Mouse (Mus musculus) heart, postnatal 10 days (tissue): Measurements from ENCODE around the gene Raet1e. TPM values are rescaled to one million over a fixed set of nuclear protein-coding genes. Genes with fewer than 3 reads are reported as not detected.
"Not testable (repeated sequence)": the region's sequence is repeated elsewhere in the genome, so short reads cannot be mapped to it uniquely, and the experiment has no call there.

Source experiments
- DNase-seq, 2 experiments: peaks; one replicate each; pipeline ENCODE4 v3.0.0; 2021
- intact Hi-C: fragments of 180-260 bp; cut with DNase I; formaldehyde crosslinking; loops from one replicate; pipeline ENCODE4 v1.15.1; 2025
- total RNA-seq, 2 experiments: library from RNA; stranded (reverse); gene quantifications; 2 replicates each; pipeline ENCODE4 v1.2.3; 2021

Gene Raet1e
- total RNA-seq, 2 experiments from 2014 or later: 0.45 to 0.57 TPM

DNA sequence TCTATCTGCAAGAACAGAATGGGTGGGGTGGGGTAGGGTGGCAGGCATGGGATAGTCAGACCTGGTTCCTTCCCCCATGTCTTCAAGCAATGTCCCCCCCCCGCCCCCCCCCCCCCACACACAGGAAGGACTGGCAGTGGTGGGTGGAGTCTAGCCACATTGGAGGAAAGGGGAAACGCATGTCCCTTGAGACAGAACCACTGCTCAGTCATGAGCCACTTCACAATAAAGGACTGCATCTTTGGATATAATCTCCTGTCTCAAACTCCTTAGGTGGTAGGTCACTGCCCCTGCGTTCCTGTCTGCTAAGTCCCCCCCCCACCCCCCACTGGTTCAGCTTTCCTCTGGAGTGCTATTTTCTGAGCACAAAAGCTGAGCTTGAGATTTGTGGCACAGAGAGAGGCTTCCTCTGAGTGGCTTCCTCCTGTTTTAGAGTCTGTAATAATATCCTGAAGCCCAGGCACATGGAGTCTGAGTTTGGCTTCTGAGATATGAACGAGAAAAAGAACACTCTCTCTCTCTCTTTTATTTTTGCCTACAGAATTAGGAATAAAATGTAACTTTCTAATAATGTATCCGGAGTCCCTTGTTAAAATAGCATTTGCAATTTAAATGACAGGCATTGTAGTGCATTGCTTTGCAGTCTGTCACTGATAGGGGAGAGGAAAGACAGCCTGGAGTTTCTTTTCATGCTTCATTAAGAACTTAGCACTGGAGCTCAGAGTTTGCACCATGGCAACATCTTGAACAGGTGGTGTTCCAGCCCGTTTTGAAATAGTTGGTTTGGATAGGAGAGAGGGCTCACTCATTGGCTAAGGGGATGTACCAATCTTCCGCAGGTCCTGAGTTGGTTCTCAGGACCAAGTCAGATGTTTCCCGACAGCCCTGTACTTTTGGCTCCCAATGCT, 112.8 kb downstream of the Raet1e start:
- DNase-seq, intact Hi-C loops: not testable (repeated sequence)

DNA sequence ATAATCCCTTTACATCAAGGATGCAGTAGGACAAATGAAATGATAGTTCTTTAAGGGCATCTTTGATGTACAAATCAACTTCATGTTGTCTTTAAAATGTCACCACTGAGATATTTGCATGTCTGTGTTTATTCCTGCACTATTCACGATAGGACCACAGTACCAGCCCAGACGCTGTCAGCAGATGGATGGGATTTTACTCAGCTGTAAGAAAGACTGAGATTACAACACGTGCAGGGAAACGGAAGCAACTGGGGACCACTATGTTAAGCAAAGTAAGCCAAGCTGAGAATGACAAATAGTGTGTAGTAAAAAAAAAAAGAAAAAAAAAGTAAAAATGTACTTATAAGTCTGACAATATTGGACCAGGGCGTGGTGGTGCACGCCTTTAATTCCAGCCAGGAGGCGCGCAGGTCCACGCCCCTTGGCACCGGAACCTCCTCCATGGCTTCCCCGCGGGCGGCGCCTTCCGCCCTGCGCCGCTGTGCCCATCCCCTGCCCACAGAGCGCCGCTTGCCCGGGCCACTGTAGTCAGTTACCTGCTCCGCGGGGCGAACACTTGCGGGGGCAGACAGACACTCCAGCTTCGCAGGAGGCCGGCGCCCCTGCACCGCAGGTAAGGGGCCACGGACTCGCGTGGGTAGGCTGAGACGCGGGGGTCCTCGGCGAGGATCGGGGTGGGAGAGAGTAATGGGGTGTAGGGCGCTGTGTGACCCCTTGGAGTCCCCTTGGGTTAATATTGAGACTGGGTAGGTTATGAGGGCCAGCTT, 114.7 kb downstream of the Raet1e start:
- intact Hi-C loops: not testable (repeated sequence)
- DNase-seq: peak; percentile 8 to 15

DNA sequence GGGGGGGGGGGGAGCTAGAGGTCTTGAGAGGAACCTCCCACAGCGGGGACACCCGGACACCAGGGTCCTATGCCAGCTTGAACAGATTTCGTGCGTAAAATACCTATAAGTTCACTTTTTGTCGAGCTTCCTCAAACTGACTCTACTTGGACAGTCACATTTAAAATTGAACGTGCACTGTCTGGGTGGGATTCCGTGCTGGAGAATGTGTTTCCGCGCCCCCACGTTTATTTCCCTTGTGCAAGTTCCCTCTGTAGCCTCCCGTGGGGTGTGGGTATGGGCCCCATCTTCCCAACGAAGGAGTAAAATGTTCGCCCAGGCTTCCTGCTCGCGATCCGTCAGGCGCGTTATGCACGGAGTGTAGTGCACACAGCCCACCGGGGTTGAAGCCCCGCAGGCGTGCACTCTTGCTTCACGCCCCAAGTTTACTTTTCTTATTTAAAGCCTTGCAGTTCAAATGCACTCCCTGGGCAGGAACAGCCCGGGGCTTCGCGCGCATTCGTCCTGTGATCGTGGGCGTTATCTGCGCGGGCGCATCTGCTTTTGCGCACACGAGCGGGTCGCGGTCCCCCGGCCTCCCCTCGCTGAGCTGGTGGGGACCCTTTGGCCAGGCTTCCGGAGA, 115.4 kb downstream of the Raet1e start:
- DNase-seq: no peak
- intact Hi-C loops: no loop called here

DNA sequence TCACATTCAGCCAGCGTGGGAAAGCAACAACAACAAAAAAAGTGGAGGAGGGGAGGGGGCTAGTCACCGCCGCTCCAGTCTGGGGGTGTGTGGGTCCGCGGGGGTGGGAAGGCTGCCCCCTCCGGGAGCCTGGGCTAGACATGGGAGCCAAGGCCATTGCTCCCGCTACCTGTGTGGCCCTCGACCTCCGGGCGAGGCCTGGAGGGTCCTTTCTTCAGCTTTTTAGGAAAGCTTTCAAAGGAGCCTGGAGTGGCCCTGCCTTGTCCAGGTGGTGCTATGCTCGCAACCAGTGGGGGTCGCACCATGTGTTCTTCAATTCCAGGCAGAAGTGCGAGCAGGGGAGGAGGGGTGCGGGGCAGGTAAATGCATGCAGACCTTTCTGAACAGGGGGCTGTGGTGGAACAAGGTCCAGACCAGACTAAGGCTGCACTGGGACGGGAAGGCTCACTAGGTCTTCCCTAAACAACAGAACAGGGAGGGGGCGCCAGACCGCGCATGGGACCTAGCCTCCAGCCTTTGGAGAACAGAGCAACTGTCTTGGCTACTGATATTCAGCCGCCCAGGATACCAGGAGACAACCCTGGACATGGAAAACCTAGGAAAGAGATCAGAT, 116.2 kb downstream of the Raet1e start:
- intact Hi-C loops: no loop called here
- no peak for DNase-seq

DNA sequence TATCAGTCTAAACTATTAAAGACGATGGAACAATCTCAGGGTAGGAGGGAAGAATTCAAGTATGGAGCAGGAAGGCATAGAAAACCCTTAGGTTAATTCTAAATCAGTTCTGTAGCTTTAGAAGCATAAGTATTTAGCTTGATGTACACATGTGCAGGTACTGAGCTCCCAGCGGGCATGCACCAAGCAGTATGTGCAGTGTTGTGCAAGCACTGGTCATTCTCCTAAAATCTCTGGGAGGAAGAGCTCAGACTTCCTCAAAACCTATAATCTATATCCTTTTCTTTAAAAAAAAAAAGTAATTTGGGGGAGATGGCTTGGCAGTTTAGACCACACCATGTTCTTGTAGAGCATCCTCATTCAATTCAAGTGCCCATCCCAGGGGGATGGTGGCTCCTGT, 120.1 kb downstream of the Raet1e start:
- DNase-seq, intact Hi-C loops: not testable (repeated sequence)

DNA sequence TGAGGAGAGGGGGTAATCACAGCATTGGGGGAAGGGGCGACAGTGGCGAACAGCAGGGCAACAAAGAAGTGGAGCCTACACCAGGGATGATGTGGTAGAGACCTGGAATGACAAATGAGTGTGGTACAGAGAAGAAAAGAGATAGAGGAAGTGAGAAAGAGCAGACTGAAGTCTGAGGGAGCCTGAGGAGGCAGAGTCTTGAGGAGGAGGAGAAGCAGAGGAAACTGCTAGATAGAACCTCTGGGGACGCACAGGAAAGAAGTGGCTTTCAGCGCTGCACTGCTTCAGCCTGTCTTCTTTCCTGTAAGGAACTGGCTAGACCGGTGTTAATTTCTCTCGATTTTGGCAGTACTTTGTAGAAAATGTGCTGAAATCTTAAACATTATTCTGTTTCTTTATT, 124.4 kb downstream of the Raet1e start:
- intact Hi-C loops: no loop called here
- no peak for DNase-seq

DNA sequence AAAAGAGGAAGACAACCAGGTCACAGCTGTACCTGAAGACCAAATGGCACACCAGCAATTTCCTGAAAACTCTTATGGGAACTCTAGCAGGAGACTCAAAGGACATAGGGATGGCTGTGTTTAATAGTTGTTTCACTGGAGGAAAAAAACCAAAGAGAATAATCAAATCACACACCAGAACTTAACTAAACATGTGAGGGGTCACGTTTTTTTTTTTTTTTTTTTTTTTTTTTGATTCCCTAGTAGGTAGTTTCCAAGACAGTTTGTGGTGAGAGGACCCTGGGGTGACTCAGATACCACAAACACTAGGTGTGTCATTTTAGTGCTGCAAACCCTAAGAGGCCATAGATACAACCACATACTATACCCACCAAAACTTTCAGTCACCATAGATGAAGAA, 137.3 kb downstream of the Raet1e start:
- DNase-seq: no peak

DNA sequence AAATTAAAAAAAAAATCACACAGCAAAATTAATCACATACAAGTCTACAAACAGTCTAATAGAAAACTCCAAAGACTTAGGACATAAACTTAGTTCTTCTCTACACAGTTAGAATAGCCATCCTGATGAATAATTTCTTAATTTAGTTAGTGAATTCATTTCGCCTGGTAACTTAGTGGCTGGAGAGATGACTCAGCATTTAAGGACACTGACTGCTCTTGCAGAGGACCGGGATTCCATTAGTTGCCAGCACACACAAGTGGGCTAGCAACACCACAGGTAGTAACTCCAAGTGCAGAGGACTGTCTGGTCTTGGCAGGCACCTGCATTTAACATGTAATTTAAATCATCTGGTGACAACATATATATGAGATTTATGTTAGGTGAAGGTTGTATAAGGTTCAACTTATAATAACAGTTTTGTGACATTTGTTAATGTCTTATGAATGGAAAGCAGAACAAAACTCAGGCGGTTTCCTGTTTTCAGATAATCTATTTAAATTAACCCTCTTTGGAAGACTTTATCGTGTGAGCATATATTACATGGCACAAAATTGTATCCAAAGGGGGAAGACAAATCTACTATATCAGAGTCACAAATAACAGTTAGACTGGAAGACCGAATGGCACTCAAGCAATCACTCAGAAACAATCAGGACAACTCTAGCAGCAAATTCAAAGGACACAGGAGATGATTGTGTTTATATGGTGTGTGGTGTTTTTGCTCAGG, 138.8 kb downstream of the Raet1e start:
- intact Hi-C loops: no loop called here
- no peak for DNase-seq

More for the DNA sequence above, 137.3 kb downstream of the Raet1e start:
- intact Hi-C loops: no loop called here

DNA sequence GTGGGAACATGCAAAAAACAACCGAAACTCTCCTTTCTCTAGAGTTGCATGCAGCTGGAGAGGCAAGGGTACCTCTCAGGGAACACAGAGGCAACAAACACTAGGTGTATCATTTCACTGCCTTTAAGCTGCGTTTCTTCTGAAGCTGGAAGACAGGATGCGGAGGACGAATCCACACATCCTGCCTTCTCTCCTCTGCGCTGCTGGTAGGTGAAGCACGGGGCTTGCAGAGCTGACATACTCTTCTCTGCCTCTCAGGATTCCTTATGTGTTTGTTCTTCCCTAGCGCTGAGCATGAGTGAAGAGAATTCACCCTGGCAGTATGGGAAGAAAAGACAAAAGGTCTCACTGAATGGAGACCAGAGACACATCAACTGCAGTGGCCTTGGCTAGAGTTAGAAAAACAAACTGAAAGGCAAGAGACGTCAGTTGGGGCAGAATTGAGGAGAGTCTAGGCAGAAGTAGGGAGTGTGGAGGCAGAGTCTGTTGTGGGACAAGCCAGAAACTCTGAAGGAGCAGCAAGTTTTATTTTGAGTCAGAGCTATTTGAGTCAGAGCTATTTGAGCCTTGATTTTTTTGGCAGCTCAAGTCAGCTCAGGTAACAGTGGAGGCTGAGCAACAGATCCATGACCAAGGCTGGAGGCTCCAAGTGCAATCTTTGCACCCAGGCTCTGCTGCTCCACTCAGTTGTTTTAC, 139.5 kb downstream of the Raet1e start:
- no peak for DNase-seq
- intact Hi-C loops: no loop called here

DNA sequence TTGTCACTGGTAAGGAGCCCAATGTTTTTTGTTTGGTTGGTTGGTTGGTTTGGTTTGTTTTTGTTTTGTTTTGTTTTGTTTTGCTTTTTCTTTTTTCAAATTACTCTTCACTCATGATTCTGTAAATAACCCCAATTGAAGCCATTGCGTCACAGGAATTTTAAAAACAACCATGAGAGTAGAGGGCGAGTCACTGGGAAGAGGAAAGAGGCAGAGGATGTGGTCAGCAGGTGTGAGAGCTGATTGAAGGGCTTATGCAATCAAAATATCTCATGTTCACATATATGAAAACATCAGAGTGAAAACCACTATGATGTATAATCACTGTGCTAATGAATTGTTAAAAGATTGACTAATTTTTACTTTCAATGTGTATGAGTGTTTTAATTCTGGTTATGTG, 141.0 kb downstream of the Raet1e start:
- intact Hi-C loops: no loop called here
- DNase-seq: no peak

DNA sequence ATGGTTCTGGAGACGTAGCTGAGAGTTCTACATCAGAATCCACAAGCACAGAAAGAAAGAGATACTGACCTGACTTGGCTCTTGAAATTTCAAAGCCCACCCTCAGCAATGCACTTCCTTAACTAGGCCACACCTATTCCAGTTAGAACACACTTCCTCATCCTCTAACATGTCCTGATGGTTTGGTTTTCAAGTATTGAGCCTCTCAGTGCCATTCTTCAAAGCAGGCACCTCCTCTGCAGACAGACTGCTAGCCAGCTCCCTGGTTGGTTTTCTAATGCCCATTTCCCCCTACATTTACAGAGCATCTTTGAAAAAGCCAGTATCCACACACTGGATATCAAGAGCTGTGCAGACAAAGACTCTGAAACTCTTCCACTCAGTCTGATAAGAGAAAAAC, 143.3 kb downstream of the Raet1e start:
- intact Hi-C loops: no loop called here
- DNase-seq: no peak

DNA sequence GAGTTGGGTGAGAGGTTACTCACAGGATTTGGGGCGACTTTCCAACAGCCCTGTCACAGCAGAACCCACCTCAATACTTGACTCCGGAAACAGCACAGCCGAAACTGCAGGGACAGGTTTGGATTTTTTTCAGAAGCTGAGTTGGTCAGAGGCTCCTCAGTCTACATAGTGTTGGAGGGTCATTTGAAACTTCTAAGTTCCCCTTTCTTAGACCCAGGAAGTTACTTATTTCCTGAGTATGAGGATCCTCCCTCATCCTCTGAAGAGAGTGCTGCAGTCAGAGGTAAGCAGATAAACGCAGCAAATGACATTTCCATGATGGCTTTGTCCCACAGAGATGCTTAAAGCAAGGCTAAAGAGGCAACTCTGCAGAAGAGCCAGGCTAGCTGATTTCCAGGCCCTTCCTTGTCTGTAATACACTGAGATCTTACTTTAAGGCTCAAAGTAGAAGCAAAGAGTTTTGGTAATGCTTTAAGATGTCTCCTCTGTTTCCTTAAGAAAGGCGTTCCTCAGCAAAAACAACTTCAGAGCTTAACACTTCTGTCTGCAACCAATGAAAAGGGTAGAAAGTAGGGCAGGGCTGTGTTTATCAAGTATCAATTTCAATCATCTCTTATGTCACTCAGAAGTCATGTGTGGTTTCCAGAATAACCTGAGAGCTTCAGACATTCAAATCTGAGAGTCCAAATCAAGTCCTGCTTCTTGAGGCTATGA, 144.1 kb downstream of the Raet1e start:
- no peak for DNase-seq
- intact Hi-C loops: no loop called here

DNA sequence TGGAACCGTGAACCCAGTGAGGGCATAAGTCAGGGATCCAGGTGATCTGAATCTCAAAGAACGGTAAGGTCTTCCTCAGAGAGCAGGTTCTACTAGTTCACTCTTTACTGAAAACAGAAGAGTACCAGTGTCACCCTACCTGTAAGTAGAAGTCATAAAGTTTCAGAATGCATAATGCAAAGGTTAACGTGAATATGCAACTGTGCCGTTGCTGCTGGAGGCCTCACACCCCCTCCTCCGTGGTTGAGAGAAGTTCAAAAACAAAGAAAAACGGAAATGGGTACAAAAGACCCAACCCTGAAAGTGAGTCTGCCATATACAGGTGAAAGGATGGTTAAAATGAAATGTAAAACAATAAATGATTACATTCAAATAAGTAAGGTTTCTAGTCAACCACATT, 145.4 kb downstream of the Raet1e start:
- no peak for DNase-seq
- intact Hi-C loops: no loop called here

DNA sequence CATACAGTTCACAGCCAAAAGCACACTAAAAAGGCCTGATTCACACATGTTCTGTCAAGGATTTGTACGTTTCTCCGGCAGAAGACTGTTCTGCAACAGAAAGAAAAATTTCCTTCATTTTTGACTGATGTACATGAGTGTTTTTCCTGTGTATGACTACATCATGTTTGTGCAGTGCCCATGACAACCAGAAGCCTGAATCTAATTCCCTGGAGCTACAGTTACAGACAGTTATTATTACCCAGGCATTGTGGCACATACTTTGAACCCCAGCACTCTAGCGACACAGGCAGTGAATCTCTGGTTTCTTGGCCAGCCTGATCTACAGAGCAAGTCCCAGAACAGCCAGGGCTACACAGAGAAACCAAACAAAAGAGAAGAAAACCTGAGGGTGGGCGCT, 147.4 kb downstream of the Raet1e start:
- intact Hi-C loops: no loop called here

DNA sequence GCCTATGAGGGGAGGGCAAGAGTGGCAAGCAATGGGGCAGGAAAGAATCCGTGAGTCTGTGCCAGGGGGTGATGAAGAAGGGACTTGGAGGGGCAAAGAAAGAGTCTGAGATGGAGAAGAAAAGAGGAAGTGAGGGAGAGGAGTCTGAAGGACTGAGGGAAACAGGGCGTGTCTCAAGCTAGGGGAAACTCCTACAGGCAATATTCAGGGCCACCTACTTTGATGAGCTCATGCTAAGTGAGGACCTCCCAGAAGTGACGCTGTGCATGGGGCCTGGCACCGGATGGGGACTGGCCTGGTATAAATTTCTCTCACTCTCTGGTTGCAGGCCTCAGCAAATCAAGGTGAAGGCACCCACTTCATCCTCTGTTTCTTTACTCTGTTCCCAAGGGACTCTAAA, 148.1 kb downstream of the Raet1e start:
- peak; percentile 1 to 2 for DNase-seq
- intact Hi-C loops: no loop called here

More for the DNA sequence above, 147.4 kb downstream of the Raet1e start:
- DNase-seq: no peak

DNA sequence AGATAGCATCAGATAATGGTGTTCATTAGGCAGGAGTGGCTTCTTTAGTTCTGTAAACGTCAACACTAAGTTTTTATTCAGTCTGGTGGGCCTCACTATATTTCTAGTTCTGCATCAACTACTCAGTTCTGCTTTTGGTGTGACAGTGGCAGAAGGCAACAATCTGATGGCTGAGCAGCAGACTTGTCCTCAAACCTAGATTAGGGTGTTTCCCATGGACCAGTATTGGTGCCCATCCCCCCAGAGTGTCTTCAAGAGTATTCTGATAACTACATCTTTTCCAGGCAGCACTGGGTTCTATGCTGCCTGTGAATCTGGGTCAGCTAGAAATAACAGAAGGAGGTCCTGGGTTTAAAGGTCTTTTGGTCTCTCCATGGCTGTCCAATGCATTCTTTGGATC, 149.9 kb downstream of the Raet1e start:
- DNase-seq: no peak
- intact Hi-C loops: no loop called here

DNA sequence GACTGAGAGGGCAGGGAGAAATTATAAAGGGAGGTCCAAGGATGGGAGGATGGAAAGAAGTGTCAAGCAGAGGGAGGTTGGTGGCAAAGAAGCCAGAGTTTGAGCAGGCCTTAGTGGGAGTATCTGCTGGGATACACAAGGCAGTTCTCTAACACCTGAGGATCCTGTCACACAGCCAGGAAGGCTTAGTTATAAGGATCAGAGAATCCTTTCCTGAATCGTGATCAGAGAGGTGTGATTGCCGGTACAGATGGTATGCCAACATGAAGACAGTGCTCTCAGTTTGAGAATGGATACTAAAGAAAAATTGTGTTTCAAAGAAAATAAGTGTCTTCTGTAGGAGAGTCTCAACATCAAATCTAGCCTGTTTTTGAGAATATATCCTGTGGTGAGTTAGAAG, 164.5 kb downstream of the Raet1e start:
- intact Hi-C loops: no loop called here
- no peak for DNase-seq

DNA sequence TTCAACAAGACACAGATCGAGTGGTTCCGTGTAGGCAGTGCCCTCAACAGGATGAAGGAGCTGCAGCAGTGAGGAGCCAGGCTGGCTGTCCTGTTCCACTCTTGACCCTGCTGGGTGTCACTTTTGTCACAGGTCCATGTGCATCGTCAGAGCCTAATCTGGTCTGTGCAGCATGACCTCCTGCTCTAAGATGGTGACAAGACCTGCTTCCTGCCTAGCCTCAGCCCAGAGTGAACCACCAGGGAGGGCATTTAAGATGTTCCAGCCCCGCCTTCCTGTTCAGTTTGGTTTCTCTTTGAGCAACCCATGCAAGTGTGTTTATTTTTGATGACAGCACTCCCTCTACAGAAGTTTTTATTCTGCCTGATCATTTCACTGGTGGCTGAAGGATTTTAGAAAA, 187.4 kb downstream of the Raet1e start:
- intact Hi-C loops, DNase-seq: not testable (repeated sequence)

DNA sequence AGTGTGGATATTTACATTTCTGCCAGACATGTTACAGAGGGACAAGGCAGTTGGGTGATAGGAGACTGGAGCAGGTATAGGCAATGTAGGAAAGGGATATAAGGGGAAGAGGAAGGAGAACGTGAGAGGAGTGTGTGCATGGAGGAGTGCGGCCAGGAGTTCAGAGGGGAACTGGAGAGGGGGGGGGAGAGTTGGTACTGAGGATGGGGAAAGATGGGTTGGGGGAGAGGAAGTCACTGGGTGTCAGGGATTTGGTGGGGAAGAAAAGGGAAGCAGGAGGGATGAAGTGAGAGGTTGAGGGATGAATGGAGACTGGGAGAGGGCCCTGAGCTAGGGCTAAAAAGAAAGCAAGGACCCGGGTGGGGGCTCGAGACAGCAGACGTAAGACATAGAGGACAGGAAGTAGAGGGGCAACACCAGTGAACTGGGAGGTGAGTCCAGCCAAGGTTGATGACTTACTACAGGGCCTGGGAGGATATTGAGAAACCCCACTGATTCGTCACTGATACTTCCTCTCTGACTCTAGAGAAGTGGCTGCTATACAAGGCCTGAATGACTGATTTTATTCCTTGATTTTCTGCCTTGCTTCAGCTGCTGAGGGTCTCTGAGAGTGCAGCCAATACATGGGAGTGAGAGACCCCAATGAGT, 195.3 kb downstream of the Raet1e start:
- DNase-seq, intact Hi-C loops: not testable (repeated sequence)
